Mouse (Mus musculus) lung, postnatal 0 days (tissue): ENCODE measurements around the gene Hist1h4b.
A peak's percentile ranks its signal among the peaks of the same experiment; 100 is the strongest.

Source experiments
- CTCF ChIP-seq: IDR thresholded peaks from 2 replicates; pipeline ENCODE4 v1.5.1; 2016; ENCODE audit warnings: antibody characterized with exemption, mild to moderate bottlenecking
- EP300 ChIP-seq: IDR thresholded peaks from 2 replicates; pipeline ENCODE4 v1.6.1; 2016; ENCODE audit warnings: antibody characterized with exemption, mild to moderate bottlenecking, control low read depth

GRCm38 (mm10) chr13:23709714-23710373 is 47.0 kb upstream of the Hist1h4b start:
- TF ChIP-seq EP300 (no peak), CTCF (peak; percentile 3; the same call in 1 of the 2 replicates)
